Mouse (Mus musculus) forebrain, embryonic 10.5 days (tissue): ENCODE data around the gene Nup98. TPM values are rescaled to one million over a fixed set of nuclear protein-coding genes. Genes with fewer than 3 reads are reported as not detected.

Experiments used
- DNase-seq: peaks from one replicate; pipeline ENCODE4 v3.0.0-alpha.2; 2017; ENCODE audit warnings: low spot score; ENCODE audit errors: extremely low spot score
- H3K27ac ChIP-seq: fragments of 300-500 bp; sonication (generic); 2 replicates; pipeline ENCODE4 v1.5.1; 2016; ENCODE audit warnings: mild to moderate bottlenecking
- H3K27me3 ChIP-seq: fragments of 300-500 bp; sonication (generic); 2 replicates; pipeline ENCODE4 v1.6.1; 2016; ENCODE audit warnings: mild to moderate bottlenecking; ENCODE audit not compliant: poor library complexity, severe bottlenecking
- H3K36me3 ChIP-seq: fragments of 300-500 bp; sonication (generic); replicated peaks from 2 replicates; pipeline ENCODE4 v1.6.1; 2016; ENCODE audit warnings: mild to moderate bottlenecking, moderate library complexity
- H3K4me1 ChIP-seq: fragments of 300-500 bp; sonication (generic); 2 replicates; pipeline ENCODE4 v1.6.1; 2016
- H3K4me3 ChIP-seq: fragments of 300-500 bp; sonication (generic); 2 replicates; pipeline ENCODE4 v1.5.1; 2016; ENCODE audit warnings: mild to moderate bottlenecking, moderate library complexity
- H3K9me3 ChIP-seq: fragments of 300-500 bp; sonication (generic); 2 replicates; pipeline ENCODE4 v1.6.1; 2016; ENCODE audit warnings: mild to moderate bottlenecking, moderate library complexity
- WGBS: fragments of 180-500 bp; shearing (Covaris S2); methylation state at CpG from one replicate; pipeline ENCODE4 v1.1.7; 2016; 5-methylcytosine and 5-hydroxymethylcytosine counted together
- polyA plus RNA-seq: library from polyadenylated mRNA; unstranded; fragments of >200 nt; fragmentation: Nextera tagmentation; extraction: Ambion mirVana; gene quantifications from 2 replicates; pipeline ENCODE4 v1.2.1, GENCODE M21; 2016

Gene Nup98
- polyA plus RNA-seq, 1 experiment from 2014 or later = 45.9 TPM

DNA sequence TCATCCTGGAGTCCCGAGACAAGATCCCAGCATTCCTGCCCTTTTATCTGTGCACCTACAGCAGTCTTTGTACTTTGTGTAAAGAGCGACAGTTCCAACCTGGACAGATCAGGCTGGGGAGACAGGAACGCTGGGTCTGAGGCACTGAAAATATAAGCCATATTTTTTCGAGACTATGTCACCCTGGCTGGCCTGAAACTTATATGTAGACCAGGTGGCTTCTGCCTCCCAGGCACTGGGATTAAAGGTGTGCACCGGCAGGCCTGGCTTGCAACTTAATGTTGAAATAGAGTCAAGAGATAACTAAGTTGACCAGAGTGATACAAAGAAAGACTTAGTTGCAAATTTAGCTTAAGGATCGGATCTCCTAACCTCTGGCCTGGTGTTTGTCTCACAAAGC lies 36.3 kb upstream of the Nup98 start:
- no peak for DNase-seq
- H3K27me3 ChIP-seq = no peaks in the 10 kb centered on the region
- peaks cover 29% of the 10 kb centered on the region for H3K36me3 ChIP-seq
- no peak overlapping the region for H3K4me3 ChIP-seq
- H3K4me1 ChIP-seq = peaks cover 71% of the 10 kb centered on the region
- peak overlapping the region; percentile 48; the same call in 1 of the 2 replicates for H3K27ac ChIP-seq
- WGBS = 57% methylated on average over 6 of the region's 6 CpGs
- H3K9me3 ChIP-seq = no peaks in the 10 kb centered on the region

DNA sequence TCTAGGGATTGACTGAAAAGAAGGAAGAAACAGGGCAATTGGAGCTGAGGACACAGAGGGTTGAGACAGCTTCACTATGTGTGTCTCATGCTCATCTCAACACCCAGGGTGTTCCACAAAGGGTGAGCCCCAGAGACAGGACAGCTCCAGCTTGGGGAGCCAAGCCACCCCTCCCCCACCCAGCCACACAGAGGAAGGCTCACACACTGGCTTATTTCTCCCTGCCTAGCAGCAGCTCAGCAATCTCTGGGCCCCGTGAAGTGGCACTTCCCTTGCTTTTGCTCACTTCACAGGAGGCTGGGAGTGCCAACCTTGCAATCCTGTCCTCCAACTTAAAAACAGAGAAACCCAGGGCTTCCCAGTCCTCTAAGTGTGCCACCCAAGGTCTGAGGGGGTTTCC lies 35.8 kb upstream of the Nup98 start:
- Histone ChIP-seq H3K9me3 (no peaks in the 10 kb centered on the region), H3K36me3 (peaks cover 34% of the 10 kb centered on the region), H3K4me3 (peak overlapping the region; percentile 4; the same call in 1 of the 2 replicates), H3K27me3 (no peaks in the 10 kb centered on the region), H3K4me1 (peaks cover 66% of the 10 kb centered on the region), H3K27ac (peak overlapping the region; percentile 48; the same call in 1 of the 2 replicates)
- no peak for DNase-seq
- 4% methylated on average over 1 of the region's 1 CpGs for WGBS

DNA sequence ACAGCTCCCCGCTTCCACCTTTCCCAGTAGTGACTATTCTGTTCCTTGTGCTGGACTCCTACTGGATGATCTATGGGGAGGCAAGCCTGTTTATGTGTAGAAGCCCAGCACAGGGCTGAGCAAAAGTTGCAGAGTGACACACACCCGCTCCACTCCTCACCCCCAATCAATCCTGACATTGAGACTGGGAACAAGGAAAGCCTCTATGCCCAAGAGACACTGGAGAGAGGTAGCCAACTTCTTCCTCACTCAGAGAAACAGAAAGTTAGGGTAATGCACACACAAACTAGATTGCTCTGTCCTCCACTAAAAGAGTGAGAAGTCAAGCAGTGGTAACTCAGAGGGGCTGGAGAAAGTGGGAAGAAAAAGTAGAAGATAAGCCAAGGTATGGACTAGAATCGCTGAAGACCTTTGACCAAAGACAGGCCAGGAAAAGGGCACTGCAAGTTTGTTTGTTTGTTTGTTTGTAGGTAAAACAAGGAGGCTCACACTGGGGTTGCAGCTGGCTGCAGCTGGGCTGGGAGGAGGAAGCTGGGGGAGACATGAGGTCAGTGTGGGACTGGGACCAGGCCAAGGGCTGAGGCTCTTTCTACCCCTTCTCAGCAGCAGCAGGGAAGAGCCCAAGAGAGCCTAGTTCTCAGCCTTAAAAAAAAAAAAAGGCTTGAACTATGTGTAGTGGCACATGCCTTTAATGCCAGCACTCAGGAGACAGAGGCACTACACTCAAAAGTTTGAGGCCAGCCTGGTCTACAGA lies 35.0 kb upstream of the Nup98 start:
- H3K4me1 ChIP-seq = peaks cover 58% of the 10 kb centered on the region
- no peaks in the 10 kb centered on the region for H3K27me3 ChIP-seq
- H3K36me3 ChIP-seq = peaks cover 42% of the 10 kb centered on the region
- no peaks in the 10 kb centered on the region for H3K9me3 ChIP-seq
- H3K4me3 ChIP-seq = no peak overlapping the region
- no peak for DNase-seq
- no peak overlapping the region for H3K27ac ChIP-seq
- 87% methylated on average over 3 of the region's 3 CpGs for WGBS

DNA sequence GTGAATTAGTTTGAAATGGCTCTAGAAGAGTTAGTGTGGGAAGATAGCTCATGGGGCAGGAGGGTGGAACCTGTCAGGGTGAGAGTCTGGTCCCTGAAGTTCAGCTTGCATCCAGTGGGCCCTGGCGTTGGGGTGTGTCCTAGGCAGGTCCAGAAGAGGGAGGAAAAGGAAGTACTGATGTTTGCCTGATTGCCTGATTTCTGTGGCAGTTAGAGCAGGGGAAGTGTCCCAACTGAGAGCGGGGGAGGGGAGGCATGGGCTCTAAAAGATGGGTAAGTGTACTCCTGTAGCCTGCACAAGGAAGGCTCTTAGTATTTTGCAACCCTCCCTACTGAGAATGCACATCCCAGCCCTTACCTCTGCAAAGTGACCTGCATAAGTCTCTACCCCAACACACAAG lies 33.9 kb upstream of the Nup98 start:
- no peaks in the 10 kb centered on the region for H3K27me3 ChIP-seq
- no peak for DNase-seq
- H3K36me3 ChIP-seq = peaks cover 53% of the 10 kb centered on the region
- no peak overlapping the region for H3K4me3 ChIP-seq
- no peaks in the 10 kb centered on the region for H3K9me3 ChIP-seq
- H3K27ac ChIP-seq = no peak overlapping the region
- H3K4me1 ChIP-seq = peaks cover 50% of the 10 kb centered on the region
- WGBS = 86% methylated on average over 2 of the region's 2 CpGs

DNA sequence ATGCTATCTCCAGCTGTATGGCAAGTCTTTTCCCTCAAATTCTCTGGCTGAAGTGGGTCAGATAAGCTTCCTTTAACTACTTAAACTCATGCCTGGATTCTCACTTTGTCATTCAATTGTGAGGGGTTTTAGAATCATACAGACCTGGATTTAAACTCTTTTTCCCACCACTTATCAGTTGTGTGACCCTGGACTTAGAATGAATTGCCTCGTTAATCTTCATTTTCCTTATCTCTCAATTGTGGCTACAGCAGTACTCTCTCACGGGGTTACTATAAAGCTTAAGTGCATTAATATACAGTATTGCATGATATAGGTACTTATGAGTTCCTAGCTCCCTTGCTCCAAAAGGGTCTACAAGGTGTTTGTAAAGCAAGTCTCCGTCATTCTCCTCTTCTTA lies 32.9 kb upstream of the Nup98 start:
- Histone ChIP-seq H3K27me3 (no peaks in the 10 kb centered on the region), H3K4me3 (no peak overlapping the region), H3K4me1 (peaks cover 41% of the 10 kb centered on the region), H3K27ac (no peak overlapping the region), H3K36me3 (peaks cover 63% of the 10 kb centered on the region), H3K9me3 (no peaks in the 10 kb centered on the region)
- no peak for DNase-seq
- 90% methylated on average over 3 of the region's 3 CpGs for WGBS

DNA sequence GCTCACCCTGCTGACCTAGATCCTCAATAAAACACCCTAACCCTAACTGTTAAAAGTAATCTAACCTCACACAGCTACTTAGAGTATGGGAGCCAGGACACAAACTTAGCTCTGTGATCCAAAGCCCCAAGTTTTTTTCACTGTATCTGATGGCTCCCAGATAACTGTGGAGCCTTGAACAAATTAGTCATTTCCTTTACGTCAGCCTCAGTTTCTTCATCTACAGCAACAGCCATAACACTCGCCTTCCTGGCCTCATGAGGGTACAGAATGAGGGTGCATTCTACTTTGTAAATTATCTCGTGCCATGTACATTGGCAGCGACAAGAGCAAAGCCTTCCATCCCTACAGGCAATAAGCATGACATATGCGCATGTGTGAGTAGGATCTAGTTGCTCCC lies 32.4 kb upstream of the Nup98 start:
- no peaks in the 10 kb centered on the region for H3K9me3 ChIP-seq
- WGBS = 89% methylated on average over 5 of the region's 5 CpGs
- peaks cover 35% of the 10 kb centered on the region for H3K4me1 ChIP-seq
- DNase-seq = no peak
- H3K27me3 ChIP-seq = no peaks in the 10 kb centered on the region
- H3K27ac ChIP-seq = no peak overlapping the region
- H3K4me3 ChIP-seq = no peak overlapping the region
- H3K36me3 ChIP-seq = peaks cover 68% of the 10 kb centered on the region

DNA sequence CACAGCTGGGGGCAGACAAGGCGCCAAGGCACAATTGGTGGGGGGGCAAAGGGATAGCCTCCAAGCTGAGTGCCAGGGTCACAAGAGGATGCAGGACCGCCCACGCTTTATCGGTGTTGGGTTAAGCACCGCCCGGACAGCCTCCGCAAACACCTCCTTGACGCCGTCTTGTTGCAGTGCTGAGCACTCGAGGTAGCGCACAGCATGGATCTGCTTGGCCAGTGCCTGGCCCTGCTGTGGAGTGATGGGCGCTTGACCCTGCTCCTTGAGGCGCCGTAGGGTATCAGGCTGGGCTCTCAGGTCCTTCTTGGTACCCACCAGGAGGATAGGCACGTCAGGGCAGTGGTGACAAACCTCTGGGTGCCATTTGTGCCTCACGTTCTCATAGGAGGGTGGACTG lies 29.6 kb upstream of the Nup98 start:
- no peak overlapping the region for H3K27ac ChIP-seq
- H3K27me3 ChIP-seq = no peaks in the 10 kb centered on the region
- DNase-seq = no peak
- no peaks in the 10 kb centered on the region for H3K9me3 ChIP-seq
- no peak overlapping the region for H3K4me3 ChIP-seq
- peaks cover 91% of the 10 kb centered on the region for H3K36me3 ChIP-seq
- H3K4me1 ChIP-seq = peaks cover 7% of the 10 kb centered on the region
- WGBS = 96% methylated on average over 16 of the region's 16 CpGs

DNA sequence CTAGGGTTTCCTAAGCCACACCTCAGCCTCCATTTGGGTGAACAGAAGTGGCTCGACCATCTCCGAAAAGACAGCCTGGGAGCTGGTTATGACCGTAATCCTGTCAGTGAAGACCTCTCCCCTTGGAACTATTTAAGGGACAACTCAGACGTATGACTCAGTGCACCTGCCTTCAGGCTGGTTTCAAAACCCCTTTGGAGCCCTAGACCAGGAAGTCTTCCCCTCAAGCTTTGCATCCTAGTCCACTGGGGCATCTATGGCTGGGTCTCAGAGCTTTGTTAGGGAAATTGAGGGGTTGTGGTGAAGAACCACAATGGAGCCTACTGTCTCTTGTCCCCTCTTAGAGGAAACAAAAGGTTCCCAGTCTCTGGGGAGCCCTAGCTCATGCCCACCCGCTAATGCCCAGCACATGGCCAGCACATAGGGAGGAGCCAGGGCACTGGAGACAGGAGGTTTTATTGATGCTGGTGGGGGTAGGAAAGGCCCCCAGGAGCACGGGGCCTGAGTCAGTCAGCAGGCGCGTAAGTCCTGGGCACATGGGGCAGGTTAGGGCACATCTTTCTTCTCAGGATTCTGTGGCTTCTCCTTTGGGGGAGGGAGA lies 28.8 kb upstream of the Nup98 start:
- 94% methylated on average over 8 of the region's 8 CpGs for WGBS
- Histone ChIP-seq H3K27me3 (no peaks in the 10 kb centered on the region), H3K36me3 (peaks cover 86% of the 10 kb centered on the region), H3K27ac (no peak overlapping the region), H3K9me3 (no peaks in the 10 kb centered on the region), H3K4me1 (peaks cover under 1% of the 10 kb centered on the region; the same call in 1 of the 2 replicates), H3K4me3 (no peak overlapping the region)
- DNase-seq = no peak

DNA sequence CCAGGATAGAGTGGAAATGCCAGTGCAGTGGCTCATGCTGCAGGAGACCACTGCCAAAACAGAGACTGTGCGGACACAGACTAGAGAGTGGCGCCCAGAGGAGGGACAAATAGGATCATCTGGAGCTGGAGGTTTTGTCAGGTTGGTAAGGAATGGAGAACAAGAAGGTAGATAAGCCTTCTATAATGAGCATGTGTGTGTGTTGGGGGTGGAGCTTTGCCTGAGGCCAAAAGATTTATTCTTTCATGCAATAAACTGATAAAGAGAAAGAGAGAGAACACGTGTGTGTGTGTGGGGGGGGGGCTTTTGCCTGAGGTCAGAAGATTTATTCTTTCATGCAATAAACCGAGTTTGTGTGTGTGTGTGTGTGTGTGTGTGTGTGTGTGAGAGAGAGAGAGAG lies 23.1 kb upstream of the Nup98 start:
- H3K27ac ChIP-seq = no peak overlapping the region
- no peaks in the 10 kb centered on the region for H3K27me3 ChIP-seq
- H3K36me3 ChIP-seq = peaks cover 65% of the 10 kb centered on the region

DNA sequence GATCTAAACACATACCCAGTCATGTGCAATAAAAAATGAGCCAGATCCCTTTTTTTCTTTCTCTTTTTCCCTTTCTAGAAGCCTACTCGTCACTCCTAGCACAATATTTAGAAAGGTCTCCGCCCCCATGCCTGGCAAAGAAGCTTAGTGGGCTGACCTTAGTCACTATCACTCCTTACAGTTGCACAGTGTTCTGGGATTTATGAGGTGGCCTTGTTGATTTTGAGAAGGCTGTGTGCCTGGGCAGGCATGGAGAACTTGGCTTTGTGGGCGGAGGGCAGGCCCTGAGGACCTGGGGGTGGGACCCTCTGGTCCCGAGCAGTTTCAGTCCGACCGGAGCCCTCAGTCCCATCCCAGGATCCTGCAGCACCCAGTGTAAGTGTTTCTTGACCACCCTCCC lies 19.8 kb upstream of the Nup98 start:
- no peak overlapping the region for H3K4me3 ChIP-seq
- H3K27ac ChIP-seq = no peak overlapping the region
- peaks cover 5% of the 10 kb centered on the region; the same call in 1 of the 2 replicates for H3K9me3 ChIP-seq
- no peak for DNase-seq
- peaks cover 5% of the 10 kb centered on the region for H3K4me1 ChIP-seq
- WGBS = 95% methylated on average over 6 of the region's 6 CpGs
- no peaks in the 10 kb centered on the region for H3K27me3 ChIP-seq
- peaks cover 58% of the 10 kb centered on the region for H3K36me3 ChIP-seq

More for the DNA sequence above, 23.1 kb upstream of the Nup98 start:
- 89% methylated on average over 4 of the region's 4 CpGs for WGBS
- peaks cover 5% of the 10 kb centered on the region; the same call in 1 of the 2 replicates for H3K9me3 ChIP-seq
- H3K4me1 ChIP-seq = peaks cover 5% of the 10 kb centered on the region
- no peak for DNase-seq
- no peak overlapping the region for H3K4me3 ChIP-seq

DNA sequence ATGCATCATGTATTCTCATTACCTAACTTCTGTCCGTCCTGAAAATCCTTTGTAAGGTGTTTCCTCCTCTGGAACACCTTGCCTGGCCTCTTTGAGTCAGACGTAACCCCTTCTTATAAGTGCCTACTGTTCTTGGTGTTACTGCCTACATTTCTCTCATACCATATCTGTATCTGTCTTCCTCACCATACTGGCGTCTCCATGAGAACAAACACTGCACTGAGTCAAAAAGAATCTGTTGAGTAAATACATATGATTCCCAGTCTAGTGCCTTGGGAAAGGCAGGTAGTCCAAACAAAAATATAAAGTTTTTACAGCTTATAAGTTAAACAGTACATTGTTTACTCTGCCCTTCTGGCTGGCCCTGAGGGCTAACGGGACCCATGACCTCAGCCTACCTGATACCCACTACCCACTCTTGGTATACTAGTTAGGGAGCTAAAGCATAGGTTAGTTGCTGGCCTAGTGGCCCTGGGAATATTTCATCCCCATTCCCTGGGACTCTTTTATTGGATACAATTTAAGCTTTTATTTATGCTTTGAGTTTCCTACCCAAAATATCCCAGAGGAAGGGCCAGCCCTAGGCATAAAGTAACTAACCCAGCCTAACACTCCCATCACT lies 18.2 kb upstream of the Nup98 start:
- DNase-seq = no peak
- Histone ChIP-seq H3K27ac (no peak overlapping the region), H3K9me3 (peaks cover 5% of the 10 kb centered on the region; the same call in 1 of the 2 replicates), H3K4me1 (peaks cover 6% of the 10 kb centered on the region), H3K36me3 (peaks cover 55% of the 10 kb centered on the region), H3K27me3 (no peaks in the 10 kb centered on the region), H3K4me3 (no peak overlapping the region)
- 91% methylated on average over 4 of the region's 4 CpGs for WGBS

DNA sequence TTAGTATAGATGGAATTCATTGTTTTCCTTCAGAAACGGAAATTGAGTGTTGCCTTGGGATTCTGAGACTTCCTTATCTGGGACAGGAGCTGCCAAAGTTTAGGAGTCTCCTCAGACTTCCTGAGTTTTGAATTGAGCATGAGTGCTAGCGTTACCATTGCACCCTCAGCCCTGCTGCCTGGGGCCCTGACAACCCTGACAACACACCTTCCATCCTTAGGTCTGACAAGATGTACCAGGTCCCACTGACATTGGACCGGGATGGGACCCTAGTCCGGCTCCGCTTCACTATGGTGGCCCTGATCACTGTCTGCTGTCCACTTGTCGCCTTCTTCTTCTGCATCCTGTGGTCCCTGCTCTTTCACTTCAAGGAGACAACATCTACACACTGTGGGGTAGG lies 16.1 kb upstream of the Nup98 start:
- WGBS = 92% methylated on average over 6 of the region's 6 CpGs
- no peak for DNase-seq
- Histone ChIP-seq H3K9me3 (peaks cover 5% of the 10 kb centered on the region; the same call in 1 of the 2 replicates), H3K27me3 (no peaks in the 10 kb centered on the region), H3K4me1 (peaks cover 15% of the 10 kb centered on the region), H3K4me3 (no peak overlapping the region), H3K27ac (no peak overlapping the region), H3K36me3 (peaks cover 48% of the 10 kb centered on the region)
